Mouse (Mus musculus): ENCODE measurements around the gene Als2cl. TPM values are rescaled to one million over a fixed set of nuclear protein-coding genes. Genes with fewer than 3 reads are reported as not detected.

The Als2cl gene
- polyA plus RNA-seq, 1 experiment, result 0.02 TPM

GRCm38 (mm10) chr9:110920665-110921419, 41.2 kb downstream of the Als2cl start:
- Histone ChIP-seq H3K27me3 (ENCODE audit: control insufficient read depth) (no peaks in the 10 kb centered on the region), H3K36me3 (ENCODE audit: control insufficient read depth) (no peaks in the 10 kb centered on the region), H3K4me1 (ENCODE audit: control insufficient read depth) (no peaks in the 10 kb centered on the region), H3K9me3 (ENCODE audit: control insufficient read depth, low read length) (no peaks in the 10 kb centered on the region), H3K4me3 (replicated peaks) (no peak overlapping the region)
- TF ChIP-seq TAL1 (IDR thresholded peaks at IDR 0.05; ENCODE audit: low read length), result no peak
- TF ChIP-seq GATA1 (IDR thresholded peaks at IDR 0.05; ENCODE audit: low read length), result no peak

GRCm38 (mm10) chr9:110922759-110923158, 43.1 kb downstream of the Als2cl start:
- Histone ChIP-seq H3K36me3 (ENCODE audit: control insufficient read depth) (no peaks in the 10 kb centered on the region), H3K4me3 (replicated peaks) (no peak overlapping the region), H3K27me3 (ENCODE audit: control insufficient read depth) (no peaks in the 10 kb centered on the region), H3K9me3 (ENCODE audit: control insufficient read depth, low read length) (no peaks in the 10 kb centered on the region), H3K4me1 (ENCODE audit: control insufficient read depth) (no peaks in the 10 kb centered on the region)
- TF ChIP-seq GATA1 (IDR thresholded peaks at IDR 0.05; ENCODE audit: low read length) (no peak), TAL1 (IDR thresholded peaks at IDR 0.05; ENCODE audit: low read length) (no peak)

GRCm38 (mm10) chr9:110931573-110931972, 51.9 kb downstream of the Als2cl start:
- no peaks in the 10 kb centered on the region for H3K9me3 ChIP-seq (ENCODE audit: control insufficient read depth, low read length)

GRCm38 (mm10) chr9:110933850-110934437, 54.3 kb downstream of the Als2cl start:
- Histone ChIP-seq H3K4me1 (ENCODE audit: control insufficient read depth) (no peaks in the 10 kb centered on the region), H3K9me3 (ENCODE audit: control insufficient read depth, low read length) (no peaks in the 10 kb centered on the region), H3K27me3 (ENCODE audit: control insufficient read depth) (no peaks in the 10 kb centered on the region), H3K36me3 (ENCODE audit: control insufficient read depth) (no peaks in the 10 kb centered on the region), H3K4me3 (replicated peaks) (no peak overlapping the region)
- TF ChIP-seq TAL1 (IDR thresholded peaks at IDR 0.05; ENCODE audit: low read length), result no peak
- TF ChIP-seq GATA1 (IDR thresholded peaks at IDR 0.05; ENCODE audit: low read length), result no peak

More at GRCm38 (mm10) chr9:110931573-110931972, 51.9 kb downstream of the Als2cl start:
- H3K27me3 ChIP-seq (ENCODE audit: control insufficient read depth), result no peaks in the 10 kb centered on the region
- no peaks in the 10 kb centered on the region for H3K36me3 ChIP-seq (ENCODE audit: control insufficient read depth)
- TF ChIP-seq TAL1 (IDR thresholded peaks at IDR 0.05; ENCODE audit: low read length), result no peak
- TF ChIP-seq GATA1 (IDR thresholded peaks at IDR 0.05; ENCODE audit: low read length), result no peak
- no peaks in the 10 kb centered on the region for H3K4me1 ChIP-seq (ENCODE audit: control insufficient read depth)
- H3K4me3 ChIP-seq (replicated peaks), result no peak overlapping the region

GRCm38 (mm10) chr9:110935941-110936340, 56.3 kb downstream of the Als2cl start:
- H3K4me1 ChIP-seq (ENCODE audit: control insufficient read depth), result no peaks in the 10 kb centered on the region
- no peak overlapping the region for H3K4me3 ChIP-seq (replicated peaks)
- no peaks in the 10 kb centered on the region for H3K36me3 ChIP-seq (ENCODE audit: control insufficient read depth)
- TF ChIP-seq GATA1 (IDR thresholded peaks at IDR 0.05; ENCODE audit: low read length), result no peak
- TF ChIP-seq TAL1 (IDR thresholded peaks at IDR 0.05; ENCODE audit: low read length), result no peak
- no peaks in the 10 kb centered on the region for H3K27me3 ChIP-seq (ENCODE audit: control insufficient read depth)
- H3K9me3 ChIP-seq (ENCODE audit: control insufficient read depth, low read length), result no peaks in the 10 kb centered on the region

GRCm38 (mm10) chr9:110937506-110938490, 58.1 kb downstream of the Als2cl start:
- TF ChIP-seq GATA1 (IDR thresholded peaks at IDR 0.05; ENCODE audit: low read length), result no peak
- TF ChIP-seq TAL1 (IDR thresholded peaks at IDR 0.05; ENCODE audit: low read length), result no peak
- H3K4me3 ChIP-seq (replicated peaks), result no peak overlapping the region
- H3K36me3 ChIP-seq (ENCODE audit: control insufficient read depth), result no peaks in the 10 kb centered on the region
- H3K4me1 ChIP-seq (ENCODE audit: control insufficient read depth), result no peaks in the 10 kb centered on the region
- H3K9me3 ChIP-seq (ENCODE audit: control insufficient read depth, low read length), result no peaks in the 10 kb centered on the region
- H3K27me3 ChIP-seq (ENCODE audit: control insufficient read depth), result no peaks in the 10 kb centered on the region

- H3K4me3 ChIP-seq (replicated peaks), result no peak overlapping the region
- no peaks in the 10 kb centered on the region for H3K36me3 ChIP-seq (ENCODE audit: control insufficient read depth)
- peaks cover 42% of the 10 kb centered on the region for H3K27me3 ChIP-seq (ENCODE audit: control insufficient read depth)
- H3K4me1 ChIP-seq (ENCODE audit: control insufficient read depth), result no peaks in the 10 kb centered on the region
- no peaks in the 10 kb centered on the region for H3K9me3 ChIP-seq (ENCODE audit: control insufficient read depth, low read length)
- TF ChIP-seq TAL1 (IDR thresholded peaks at IDR 0.05; ENCODE audit: low read length), result no peak
- no peak for TF ChIP-seq GATA1 (IDR thresholded peaks at IDR 0.05; ENCODE audit: low read length)
Observed at GRCm38 (mm10) chr9:110944265-110944664, 64.6 kb downstream of the Als2cl start.

- Histone ChIP-seq H3K27me3 (ENCODE audit: control insufficient read depth) (peaks cover 42% of the 10 kb centered on the region), H3K4me1 (ENCODE audit: control insufficient read depth) (no peaks in the 10 kb centered on the region), H3K4me3 (replicated peaks) (no peak overlapping the region), H3K36me3 (ENCODE audit: control insufficient read depth) (no peaks in the 10 kb centered on the region), H3K9me3 (ENCODE audit: control insufficient read depth, low read length) (no peaks in the 10 kb centered on the region)
- TF ChIP-seq GATA1 (IDR thresholded peaks at IDR 0.05; ENCODE audit: low read length), result no peak
- no peak for TF ChIP-seq TAL1 (IDR thresholded peaks at IDR 0.05; ENCODE audit: low read length)
Observed at GRCm38 (mm10) chr9:110945343-110945742, 65.7 kb downstream of the Als2cl start.

GRCm38 (mm10) chr9:110945926-110946325, 66.3 kb downstream of the Als2cl start, which contains the start of gene Tdgf1:
Tdgf1 (minus strand) TSS chr9:110946158.
- Histone ChIP-seq H3K4me3 (replicated peaks) (no peak within 1 kb of the TSS), H3K36me3 (ENCODE audit: control insufficient read depth) (no peaks in the 10 kb centered on the region), H3K27me3 (ENCODE audit: control insufficient read depth) (peaks cover 42% of the 10 kb centered on the region), H3K9me3 (ENCODE audit: control insufficient read depth, low read length) (no peaks in the 10 kb centered on the region), H3K4me1 (ENCODE audit: control insufficient read depth) (no peaks in the 10 kb centered on the region)
- TF ChIP-seq TAL1 (IDR thresholded peaks at IDR 0.05; ENCODE audit: low read length), result no peak
